Mouse (Mus musculus) hindbrain, embryonic 16.5 days (tissue): ENCODE results near the gene Tm4sf5. TPM values are rescaled to one million over a fixed set of nuclear protein-coding genes. Genes with fewer than 3 reads are reported as not detected.
"Not testable (repeated sequence)": the region's sequence is repeated elsewhere in the genome, so short reads cannot be mapped to it uniquely, and the experiment has no call there.

Source experiments
- ATAC-seq: fragments of 200-750 bp; cut with Nextera tagmentation; 2 replicates; pipeline ENCODE4 v1.8.0; 2017; ENCODE audit warnings: moderate TSS enrichment, moderate library complexity
- H3K27ac ChIP-seq: fragments of 300-500 bp; sonication (generic); 2 replicates; pipeline ENCODE4 v1.5.1; 2014; ENCODE audit warnings: low read depth, mild to moderate bottlenecking, control low read depth, low read length, moderate library complexity
- H3K27me3 ChIP-seq: fragments of 300-500 bp; sonication (generic); replicated peaks from 2 replicates; pipeline ENCODE4 v1.6.1; 2014; ENCODE audit warnings: low read length; ENCODE audit not compliant: control insufficient read depth, insufficient read depth
- H3K36me3 ChIP-seq: fragments of 300-500 bp; sonication (generic); 2 replicates; pipeline ENCODE4 v1.6.1; 2014; ENCODE audit warnings: mild to moderate bottlenecking, low read length, moderate library complexity, mixed read lengths; ENCODE audit not compliant: control insufficient read depth, insufficient read depth
- H3K4me1 ChIP-seq: fragments of 300-500 bp; sonication (generic); 2 replicates; pipeline ENCODE4 v1.6.1; 2014; ENCODE audit warnings: low read depth, low read length; ENCODE audit not compliant: control insufficient read depth, insufficient read depth
- H3K4me2 ChIP-seq: fragments of 300-500 bp; sonication (generic); 2 replicates; pipeline ENCODE4 v1.6.1; 2014; ENCODE audit warnings: mild to moderate bottlenecking, low read length, control low read depth, moderate library complexity
- H3K4me3 ChIP-seq: fragments of 300-500 bp; sonication (generic); 2 replicates; pipeline ENCODE4 v1.5.1; 2014; ENCODE audit warnings: mild to moderate bottlenecking, low read length, control low read depth, moderate library complexity
- H3K9ac ChIP-seq: fragments of 300-500 bp; sonication (generic); 2 replicates; pipeline ENCODE4 v1.6.1; 2014; ENCODE audit warnings: low read depth, mild to moderate bottlenecking, control low read depth, low read length, moderate library complexity
- H3K9me3 ChIP-seq: fragments of 300-500 bp; sonication (generic); 2 replicates; pipeline ENCODE4 v1.6.1; 2014; ENCODE audit warnings: mild to moderate bottlenecking, low read length, moderate library complexity; ENCODE audit not compliant: control insufficient read depth
- WGBS: fragments of 180-500 bp; shearing (Covaris S2); extraction: QIAGEN DNeasy Blood & Tissue Kit; methylation state at CpG from one replicate; pipeline ENCODE4 v1.1.7; 2014; 5-methylcytosine and 5-hydroxymethylcytosine counted together
- polyA plus RNA-seq: library from polyadenylated mRNA; unstranded; fragments of >200 nt; fragmentation: Nextera tagmentation; extraction: Ambion mirVana; gene quantifications from 2 replicates; pipeline ENCODE4 v1.2.1, GENCODE M21; 2015

The Tm4sf5 gene
- polyA plus RNA-seq, 1 experiment from 2014 or later = 5.5 TPM

DNA sequence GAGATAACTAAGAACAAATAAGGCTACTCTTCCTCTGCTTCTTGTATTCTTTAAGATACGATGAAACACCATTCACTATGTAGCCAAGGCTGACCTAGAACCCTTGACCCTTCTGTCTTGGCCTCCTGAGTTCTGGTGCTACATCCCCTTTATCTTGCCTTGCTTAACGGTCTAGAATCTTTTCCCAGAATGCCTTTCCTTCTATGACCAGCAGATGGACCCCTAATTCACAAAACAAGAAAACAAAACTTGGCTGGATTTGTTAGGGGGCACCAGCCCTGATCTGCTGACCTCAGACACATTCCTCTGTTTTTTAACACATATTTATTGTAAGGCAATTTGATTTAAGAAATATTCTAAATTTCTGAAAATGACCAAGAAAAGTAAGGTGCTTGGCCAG lies 11.3 kb downstream of the Tm4sf5 start:
- H3K9ac ChIP-seq = no peak overlapping the region
- peaks cover 3% of the 10 kb centered on the region; the same call in 1 of the 2 replicates for H3K27me3 ChIP-seq
- H3K4me1 ChIP-seq = peaks cover 2% of the 10 kb centered on the region; the same call in 1 of the 2 replicates
- WGBS = 40% methylated on average over 2 of the region's 2 CpGs
- no peak overlapping the region for H3K4me2 ChIP-seq
- H3K4me3 ChIP-seq = no peak overlapping the region
- H3K27ac ChIP-seq = no peak overlapping the region
- no peaks in the 10 kb centered on the region for H3K36me3 ChIP-seq
- no peaks in the 10 kb centered on the region for H3K9me3 ChIP-seq
- ATAC-seq = no peak

DNA sequence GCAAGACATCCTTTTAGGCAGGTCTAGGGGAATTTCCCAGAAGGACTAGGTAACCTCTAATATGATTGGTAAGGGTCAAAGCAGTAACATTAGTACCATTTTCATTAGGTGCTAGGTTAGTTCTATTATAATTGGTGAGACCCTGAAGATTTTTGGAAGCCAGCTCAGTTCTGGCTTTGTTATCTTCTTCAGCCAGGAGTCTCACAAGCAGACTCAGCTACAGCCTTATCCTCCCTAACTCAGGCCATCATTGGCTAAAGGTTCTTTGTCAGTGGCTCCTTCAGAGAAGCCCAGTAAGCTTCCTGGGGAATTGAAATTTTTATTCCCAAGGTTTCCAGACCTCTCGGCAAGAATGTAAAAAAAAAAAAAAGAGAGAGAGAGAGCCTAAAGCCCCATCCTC lies 13.4 kb downstream of the Tm4sf5 start:
- Histone ChIP-seq H3K4me1 (peaks cover 2% of the 10 kb centered on the region; the same call in 1 of the 2 replicates), H3K4me2 (no peak overlapping the region), H3K36me3 (no peaks in the 10 kb centered on the region), H3K4me3 (no peak overlapping the region), H3K9me3 (no peaks in the 10 kb centered on the region), H3K27me3 (peaks cover 3% of the 10 kb centered on the region; the same call in 1 of the 2 replicates), H3K27ac (no peak overlapping the region), H3K9ac (no peak overlapping the region)
- WGBS = 65% methylated on average over 1 of the region's 1 CpGs
- ATAC-seq = no peak

DNA sequence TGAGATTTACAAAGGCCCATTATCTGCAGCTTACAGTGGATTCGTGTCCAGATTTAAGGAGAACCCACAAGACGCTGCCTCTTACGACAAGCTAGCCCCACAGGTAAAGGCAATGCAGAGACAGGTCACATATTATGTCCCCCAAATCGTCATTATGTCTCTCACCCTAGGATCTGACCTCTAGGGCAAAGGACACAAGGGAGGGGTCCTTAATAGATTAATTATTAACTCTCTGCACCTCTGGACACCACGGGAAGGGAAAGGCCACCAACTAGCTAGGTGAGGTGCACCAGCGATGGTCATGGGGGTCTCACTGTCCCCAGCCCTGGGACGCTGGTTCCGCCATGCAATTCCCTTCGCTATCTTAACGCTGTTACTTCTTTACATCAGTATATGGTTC lies 13.9 kb downstream of the Tm4sf5 start, which contains the start of gene Gltpd2:
TSS of gene Gltpd2 (plus strand) at position 274 of the 400 bp plus-strand sequence.
- no peaks in the 10 kb centered on the region for H3K9me3 ChIP-seq
- ATAC-seq = no peak
- H3K4me3 ChIP-seq = peak within 1 kb of the TSS; percentile 23
- WGBS = 80% methylated on average over 10 of the region's 10 CpGs
- H3K36me3 ChIP-seq = no peaks in the 10 kb centered on the region
- peak within 1 kb of the TSS; percentile 39 for H3K9ac ChIP-seq
- peaks cover 2% of the 10 kb centered on the region; the same call in 1 of the 2 replicates for H3K4me1 ChIP-seq
- H3K4me2 ChIP-seq = peak within 1 kb of the TSS; percentile 38
- H3K27ac ChIP-seq = no peak within 1 kb of the TSS
- H3K27me3 ChIP-seq = peaks cover 3% of the 10 kb centered on the region; the same call in 1 of the 2 replicates

DNA sequence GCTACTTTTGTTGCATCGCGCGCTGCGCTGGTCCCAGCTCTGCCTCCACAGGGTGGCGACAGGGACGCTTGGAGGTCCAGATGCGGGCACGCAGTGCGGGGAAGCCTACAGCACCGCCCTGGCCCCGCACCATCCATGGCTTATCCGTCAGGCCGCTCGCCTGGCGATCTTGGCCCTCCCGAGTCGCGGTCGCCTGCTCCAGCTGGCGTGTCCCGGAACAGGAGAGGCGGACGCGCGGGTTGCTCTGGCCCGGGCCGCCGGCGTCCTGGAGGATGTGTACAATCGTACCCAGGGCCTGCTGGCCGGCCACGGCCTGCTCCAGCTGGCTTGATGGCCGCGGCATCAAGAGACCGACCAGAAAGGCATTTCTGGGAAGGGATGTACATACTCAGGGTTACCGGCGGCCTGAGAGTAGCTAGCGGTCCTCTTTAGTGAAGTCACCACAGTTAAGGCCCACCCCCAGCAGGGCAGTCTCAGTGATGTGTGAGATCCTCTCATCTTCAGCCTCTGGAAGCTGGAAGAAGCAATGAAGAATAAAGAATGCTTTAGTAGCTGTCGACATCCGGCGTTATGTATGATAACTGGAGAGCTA lies 15.2 kb downstream of the Tm4sf5 start:
- peaks cover 3% of the 10 kb centered on the region; the same call in 1 of the 2 replicates for H3K27me3 ChIP-seq
- H3K27ac ChIP-seq = no peak overlapping the region
- 13% methylated on average over 41 of the region's 41 CpGs for WGBS
- H3K9ac ChIP-seq = peak overlapping the region; percentile 39
- H3K4me3 ChIP-seq = peak overlapping the region; percentile 23
- H3K9me3 ChIP-seq = no peaks in the 10 kb centered on the region
- H3K4me2 ChIP-seq = peak overlapping the region; percentile 38
- ATAC-seq = peak; percentile 57
- no peaks in the 10 kb centered on the region for H3K36me3 ChIP-seq
- H3K4me1 ChIP-seq = peaks cover 2% of the 10 kb centered on the region; the same call in 1 of the 2 replicates

DNA sequence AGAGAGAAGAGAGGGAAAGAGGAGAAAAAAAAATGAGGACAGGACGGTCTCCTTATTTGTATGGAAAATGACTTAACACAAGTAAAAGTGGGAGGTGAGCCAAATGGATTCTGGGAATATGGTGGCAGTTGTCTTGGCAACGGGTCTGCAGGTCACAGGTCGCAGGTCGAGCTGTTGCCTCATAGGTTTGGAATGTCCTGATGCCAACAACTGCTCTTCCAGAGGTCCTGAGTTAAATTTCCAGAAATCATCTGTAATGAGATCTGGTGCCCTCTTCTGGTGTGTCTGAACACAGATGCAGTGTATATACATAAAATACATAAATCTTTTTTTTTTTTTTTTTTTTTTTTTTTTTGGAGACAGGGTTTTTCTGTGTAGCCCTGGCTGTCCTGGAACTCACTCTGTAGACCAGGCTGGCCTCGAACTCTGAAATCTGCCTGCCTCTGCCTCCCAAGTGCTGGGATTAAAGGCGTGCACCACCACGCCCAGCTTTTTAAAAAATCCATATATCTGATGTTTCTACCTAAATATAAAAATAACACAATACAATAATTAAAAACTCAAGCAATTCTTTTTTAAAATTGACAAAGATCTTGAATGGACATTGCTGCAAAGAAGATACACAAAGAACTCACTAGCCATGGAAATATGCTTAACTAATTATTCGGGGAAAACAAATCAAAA lies 18.4 kb downstream of the Tm4sf5 start:
- H3K4me3 ChIP-seq, ATAC-seq: not testable (repeated sequence)
- 86% methylated on average over 8 of the region's 8 CpGs for WGBS

DNA sequence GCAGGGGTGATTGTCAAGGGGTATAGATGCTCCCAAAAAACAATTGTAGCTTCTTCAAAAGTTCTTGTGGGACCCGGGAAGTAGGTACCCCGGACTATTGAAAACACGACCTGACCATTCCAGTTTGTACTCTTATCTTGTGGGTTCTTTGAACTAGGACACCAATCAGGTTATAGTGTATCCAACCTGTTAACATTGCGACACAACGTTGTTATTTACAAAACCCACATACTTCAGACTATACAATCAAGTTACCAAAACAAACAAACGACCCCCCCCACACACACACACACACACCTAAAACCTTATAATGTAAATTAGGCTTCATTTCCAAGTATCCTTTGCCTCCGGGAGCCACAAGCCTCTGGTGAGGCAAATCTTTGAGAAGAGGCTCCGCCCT lies 19.7 kb downstream of the Tm4sf5 start:
- ATAC-seq = peak; percentile 28
- peaks cover 12% of the 10 kb centered on the region for H3K4me1 ChIP-seq
- H3K4me3 ChIP-seq = peak overlapping the region; percentile 74
- peak overlapping the region; percentile 33; the same call in 1 of the 2 replicates for H3K9ac ChIP-seq
- H3K27ac ChIP-seq = no peak overlapping the region
- H3K4me2 ChIP-seq = peak overlapping the region; percentile 60
- WGBS = 9% methylated on average over 8 of the region's 8 CpGs
- no peaks in the 10 kb centered on the region for H3K9me3 ChIP-seq
- peaks cover 23% of the 10 kb centered on the region for H3K36me3 ChIP-seq
- H3K27me3 ChIP-seq = no peaks in the 10 kb centered on the region

More for the DNA sequence above, 18.4 kb downstream of the Tm4sf5 start:
- not testable (repeated sequence) for H3K27me3 ChIP-seq, H3K4me2 ChIP-seq, H3K9ac ChIP-seq, H3K27ac ChIP-seq, H3K9me3 ChIP-seq
- H3K4me1 ChIP-seq = peaks cover 12% of the 10 kb centered on the region
- peaks cover 18% of the 10 kb centered on the region for H3K36me3 ChIP-seq

DNA sequence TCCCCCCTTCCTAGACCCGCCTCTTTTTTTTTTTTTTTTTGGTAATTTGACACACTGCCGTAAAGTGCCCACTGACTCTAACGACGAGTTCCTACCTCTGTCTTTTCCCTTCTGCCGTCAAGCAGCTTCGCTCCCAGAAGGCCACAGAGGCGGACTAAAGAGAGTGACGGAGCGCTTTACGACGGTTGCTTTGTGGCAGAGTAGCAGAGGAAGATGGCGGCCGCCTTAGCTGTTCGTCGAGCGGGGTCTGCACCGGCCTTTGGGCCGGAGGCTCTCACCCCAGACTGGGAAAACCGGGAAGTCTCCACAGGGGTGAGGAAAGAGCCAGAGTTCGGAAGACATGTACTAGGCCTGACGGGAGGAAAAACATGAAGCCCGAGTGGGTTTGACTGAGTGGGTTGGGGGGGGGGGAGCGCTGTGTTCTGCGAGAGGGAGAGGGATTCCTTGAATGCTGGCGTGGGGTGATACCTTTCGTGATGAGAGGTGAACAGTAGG lies 20.2 kb downstream of the Tm4sf5 start, which contains the start of gene Psmb6:
TSS of gene Psmb6 (plus strand) at position 184 of the 495 bp plus-strand sequence.
- WGBS = under 1% methylated on average over 25 of the region's 26 CpGs
- H3K4me2 ChIP-seq = peak within 1 kb of the TSS; percentile 73
- peak; percentile 96 for ATAC-seq

DNA sequence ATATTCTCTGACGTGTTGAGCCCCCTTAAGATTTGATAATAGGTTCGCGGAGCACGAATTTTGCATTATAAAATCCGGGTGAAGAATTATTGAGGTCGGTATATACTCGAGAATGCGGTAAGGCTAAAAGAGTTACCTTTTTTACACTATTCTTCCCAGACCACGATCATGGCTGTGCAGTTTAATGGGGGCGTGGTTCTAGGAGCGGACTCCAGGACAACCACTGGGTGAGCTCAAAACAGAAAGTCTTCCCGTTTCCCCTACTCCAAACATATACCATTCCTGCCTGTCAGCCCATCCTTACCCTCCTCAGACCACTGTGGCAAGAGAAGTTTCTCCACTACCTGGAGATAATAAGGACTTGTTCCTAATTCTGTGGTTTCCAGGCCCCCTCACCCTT lies 20.7 kb downstream of the Tm4sf5 start:
- peak overlapping the region; percentile 74 for H3K4me3 ChIP-seq
- peaks cover 10% of the 10 kb centered on the region for H3K4me1 ChIP-seq
- H3K9me3 ChIP-seq = no peaks in the 10 kb centered on the region
- H3K9ac ChIP-seq = peak overlapping the region; percentile 76
- peak overlapping the region; percentile 73 for H3K4me2 ChIP-seq
- peak; percentile 18 for ATAC-seq
- peaks cover 23% of the 10 kb centered on the region for H3K36me3 ChIP-seq
- 4% methylated on average over 12 of the region's 12 CpGs for WGBS
- no peaks in the 10 kb centered on the region for H3K27me3 ChIP-seq
- peak overlapping the region; percentile 66; the same call in 1 of the 2 replicates for H3K27ac ChIP-seq

More for the DNA sequence above, 20.2 kb downstream of the Tm4sf5 start, which contains the start of gene Psmb6:
- peak within 1 kb of the TSS; percentile 66; the same call in 1 of the 2 replicates for H3K27ac ChIP-seq
- H3K4me3 ChIP-seq = peak within 1 kb of the TSS; percentile 74
- no peaks in the 10 kb centered on the region for H3K9me3 ChIP-seq
- H3K36me3 ChIP-seq = peaks cover 23% of the 10 kb centered on the region
- no peaks in the 10 kb centered on the region for H3K27me3 ChIP-seq
- peaks cover 10% of the 10 kb centered on the region for H3K4me1 ChIP-seq
- peak within 1 kb of the TSS; percentile 76 for H3K9ac ChIP-seq

DNA sequence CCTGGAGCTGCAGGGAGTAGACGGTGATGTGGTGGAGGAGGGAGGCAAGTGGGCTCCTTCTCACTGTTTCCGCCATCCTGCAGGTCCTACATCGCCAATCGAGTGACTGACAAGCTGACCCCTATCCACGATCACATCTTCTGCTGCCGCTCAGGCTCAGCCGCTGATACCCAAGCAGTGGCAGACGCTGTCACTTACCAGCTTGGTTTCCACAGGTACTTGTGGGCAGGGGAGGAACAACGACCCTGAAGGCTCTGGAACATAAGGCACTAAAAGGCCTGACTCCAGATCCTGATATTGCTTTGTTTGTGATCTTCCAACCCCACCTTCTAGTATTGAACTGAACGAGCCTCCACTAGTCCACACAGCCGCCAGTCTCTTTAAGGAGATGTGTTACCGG lies 21.2 kb downstream of the Tm4sf5 start:
- H3K27me3 ChIP-seq = no peaks in the 10 kb centered on the region
- peak overlapping the region; percentile 73 for H3K4me2 ChIP-seq
- H3K9me3 ChIP-seq = no peaks in the 10 kb centered on the region
- 89% methylated on average over 11 of the region's 12 CpGs for WGBS
- no peak for ATAC-seq
- peak overlapping the region; percentile 74 for H3K4me3 ChIP-seq
- H3K27ac ChIP-seq = no peak overlapping the region
- H3K36me3 ChIP-seq = peaks cover 23% of the 10 kb centered on the region
- peak overlapping the region; percentile 76; the same call in 1 of the 2 replicates for H3K9ac ChIP-seq
- H3K4me1 ChIP-seq = peaks cover 10% of the 10 kb centered on the region
